Mouse (Mus musculus) NIH3T3 (cell line): Measurements from ENCODE around the gene Adam17.
"Not testable (repeated sequence)": the region's sequence is repeated elsewhere in the genome, so short reads cannot be mapped to it uniquely, and the experiment has no call there.

ENCODE experiments used
- DNase-seq: peaks from one replicate; pipeline ENCODE4 v3.0.0-alpha.2; 2012; ENCODE audit warnings: low read depth

Adam17 gene

DNA sequence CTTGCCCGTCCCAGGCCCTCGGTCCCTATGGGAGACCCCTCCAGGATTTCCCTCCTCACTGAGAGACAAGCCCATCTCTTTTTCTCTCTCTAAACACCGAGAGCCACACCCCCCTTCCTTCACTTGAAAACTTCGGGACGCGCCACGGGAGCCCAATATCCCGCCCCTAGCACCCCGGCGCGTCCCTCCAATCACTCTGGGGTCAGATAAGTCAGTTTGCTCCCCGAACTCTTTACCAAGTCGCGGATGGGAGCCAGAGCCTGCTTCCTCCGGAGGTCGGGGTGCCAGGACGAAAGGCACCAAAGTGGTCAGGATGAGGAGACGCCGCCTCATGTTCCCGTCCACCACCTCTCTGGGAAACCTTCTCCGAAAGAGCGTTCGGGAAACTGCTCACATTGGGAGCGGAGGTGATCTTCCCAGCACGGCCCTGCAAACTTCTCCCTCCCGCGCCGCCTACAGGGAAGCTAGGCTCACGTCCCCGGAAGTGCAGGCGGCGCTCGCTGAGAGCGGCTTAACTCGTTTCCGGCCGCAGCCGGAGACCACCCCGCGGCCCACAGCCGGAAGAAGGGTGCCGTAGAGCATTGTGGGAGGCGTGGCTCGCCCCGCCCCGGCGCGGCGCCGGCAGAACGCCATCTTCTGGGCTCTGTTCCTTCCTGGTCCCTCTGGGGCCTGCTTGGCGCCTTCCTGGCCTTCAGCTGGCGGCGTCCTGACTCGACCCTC, at the start of gene Adam17:
Gene Adam17 (minus strand): TSS at position 533 of the 720 bp plus-strand sequence.
- peak; percentile 99 for DNase-seq

DNA sequence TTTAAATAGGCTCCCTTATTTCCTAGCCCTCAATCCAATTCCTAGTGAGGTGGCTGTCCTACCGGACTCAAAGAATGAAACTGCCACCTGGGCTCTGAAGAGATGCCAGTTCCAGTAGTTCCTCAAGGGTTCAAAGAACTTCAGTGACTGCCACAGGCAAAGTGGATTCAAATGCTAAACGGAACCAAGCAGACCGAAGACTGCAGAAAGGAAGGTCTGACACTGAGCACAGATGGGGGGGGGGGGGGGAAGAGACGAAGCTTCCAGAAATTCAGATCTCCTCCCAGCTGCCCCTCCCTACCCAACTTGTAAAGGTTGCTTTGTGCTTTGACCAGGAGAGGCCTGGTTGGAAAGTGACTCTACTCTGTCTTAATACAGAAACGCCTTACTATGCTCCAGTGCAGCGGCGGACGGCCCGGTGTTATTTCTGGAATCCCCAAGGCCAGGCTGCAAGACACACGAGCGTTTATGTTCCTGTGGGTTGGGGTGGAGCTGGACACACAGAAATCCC, 45.2 kb upstream of the Adam17 start:
- peak; percentile 38 for DNase-seq

DNA sequence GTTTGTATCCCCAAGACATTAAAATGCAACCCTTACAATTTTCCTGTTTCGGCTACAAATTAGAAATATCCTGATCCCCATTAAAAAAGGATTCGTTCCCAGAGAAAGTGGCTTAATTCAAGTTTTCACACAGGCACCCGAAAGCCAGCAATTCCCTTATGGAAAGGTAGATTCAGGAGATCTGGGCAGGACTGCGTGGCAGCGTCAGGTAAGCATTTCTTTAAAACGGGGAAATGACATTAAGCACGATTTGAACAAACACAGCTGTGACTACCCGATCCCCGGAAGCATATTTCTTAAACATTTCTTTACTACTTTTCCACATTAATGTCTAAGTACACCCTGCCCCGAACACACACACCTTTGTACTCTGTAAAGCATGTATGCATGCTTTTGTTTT, 44.7 kb upstream of the Adam17 start:
- no peak for DNase-seq

DNA sequence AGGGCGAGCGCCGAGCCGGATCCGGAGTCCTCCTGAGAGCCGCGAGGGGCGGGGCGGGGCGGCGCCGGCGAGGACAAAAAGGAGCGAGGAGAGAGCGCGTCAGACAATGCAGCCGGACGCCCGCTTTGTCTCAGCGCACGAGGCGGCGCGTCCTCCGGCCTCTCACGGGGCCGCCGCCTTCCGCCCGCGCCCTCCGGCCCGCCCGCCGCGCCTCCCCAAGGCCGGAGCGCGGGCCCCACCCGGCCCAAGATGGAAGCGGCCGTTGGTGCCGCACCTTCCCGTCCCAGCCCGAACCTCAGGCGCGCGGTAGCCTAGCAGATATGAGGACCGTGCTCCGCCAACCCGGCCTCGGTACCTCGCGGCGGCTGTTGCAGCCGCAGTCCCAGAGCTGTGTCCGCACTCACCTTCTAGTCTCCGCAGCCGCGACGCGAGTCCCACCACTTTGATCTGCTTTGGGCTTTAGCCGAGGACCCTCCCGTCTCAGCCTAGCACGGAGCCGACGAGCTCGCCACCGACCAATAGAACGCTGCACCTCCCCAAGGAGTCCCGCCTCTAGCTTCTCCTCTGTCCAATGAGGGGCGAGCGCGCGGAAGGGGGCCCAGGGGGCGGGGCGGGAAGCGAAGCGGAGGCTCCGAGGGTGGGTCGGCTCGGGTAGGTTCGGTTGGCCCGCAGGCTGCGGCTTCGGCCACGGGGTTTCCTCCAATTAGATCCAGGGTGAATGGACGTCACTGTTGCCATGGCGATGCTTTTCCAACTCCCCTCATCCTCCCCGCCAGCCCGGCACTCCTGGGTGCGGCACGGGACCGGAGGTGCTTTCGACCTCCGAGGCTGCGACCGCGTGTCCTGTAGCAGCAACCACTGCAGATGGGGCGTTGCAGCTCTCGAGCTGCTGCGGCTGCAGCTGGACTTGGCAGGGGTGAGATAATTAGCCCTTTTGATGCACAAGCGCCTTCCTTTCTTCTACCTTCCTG, 44.0 kb upstream of the Adam17 start, which contains the start of gene Ywhaq:
Gene Ywhaq (minus strand): TSS at position 538 of the 971 bp plus-strand sequence.
- DNase-seq = peak; percentile 99

DNA sequence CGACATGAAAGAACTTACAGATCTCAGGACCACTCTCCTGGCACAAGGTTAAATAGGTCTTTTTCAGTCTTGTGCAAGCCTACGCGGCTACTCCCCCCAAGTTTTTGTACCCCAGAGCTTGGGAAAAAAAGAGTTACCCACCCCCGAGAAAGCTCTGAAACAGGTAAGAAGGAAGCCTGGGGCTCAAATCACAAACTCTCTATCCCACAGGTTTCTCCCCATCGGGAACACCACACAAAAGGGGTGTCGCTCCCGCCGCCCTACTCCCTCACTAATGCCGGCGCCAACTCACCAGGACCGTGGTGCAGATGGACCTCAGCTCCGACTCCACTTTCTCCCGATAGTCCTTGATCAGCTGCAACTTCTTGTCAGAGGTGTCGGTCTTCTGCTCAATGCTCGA, 43.1 kb upstream of the Adam17 start:
- peak; percentile 16 for DNase-seq

DNA sequence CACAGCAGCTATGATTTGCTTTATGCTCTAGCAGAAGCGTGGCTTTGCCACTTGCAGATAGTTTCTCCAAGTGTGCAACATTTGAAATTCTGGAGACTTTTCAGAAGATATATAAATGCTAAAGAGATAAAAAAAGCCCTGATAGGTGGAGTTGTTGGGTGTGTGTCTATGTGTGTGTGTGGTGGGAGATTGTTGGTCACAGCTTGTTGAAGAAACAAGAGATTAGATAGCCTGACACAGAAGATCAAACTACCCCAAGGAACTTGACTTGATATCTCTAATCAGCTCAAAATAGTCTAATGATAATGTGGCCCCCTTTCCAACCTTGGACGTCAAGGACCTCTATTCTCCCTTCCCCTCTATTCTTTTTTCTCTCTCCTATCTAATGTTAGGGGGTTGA, 37.2 kb upstream of the Adam17 start:
- no peak for DNase-seq

DNA sequence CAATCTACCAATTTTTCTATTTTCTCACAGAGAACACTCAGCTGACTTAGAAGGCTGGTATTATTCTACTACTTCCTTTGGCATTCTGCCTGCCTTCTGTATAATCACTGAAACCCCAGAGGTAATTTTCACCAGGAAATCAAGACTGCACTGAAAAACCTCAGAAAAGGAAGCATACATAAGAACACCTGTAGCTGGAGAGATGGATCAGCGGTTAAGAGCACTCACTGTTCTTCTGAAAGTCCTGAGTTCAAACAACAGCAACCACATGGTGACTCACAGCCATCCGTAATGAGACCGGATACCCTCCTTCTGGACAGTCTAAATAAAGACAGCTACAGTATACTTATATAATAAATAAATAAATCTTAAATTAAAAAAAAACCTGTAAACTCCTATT, 36.2 kb upstream of the Adam17 start:
- DNase-seq = no peak

DNA sequence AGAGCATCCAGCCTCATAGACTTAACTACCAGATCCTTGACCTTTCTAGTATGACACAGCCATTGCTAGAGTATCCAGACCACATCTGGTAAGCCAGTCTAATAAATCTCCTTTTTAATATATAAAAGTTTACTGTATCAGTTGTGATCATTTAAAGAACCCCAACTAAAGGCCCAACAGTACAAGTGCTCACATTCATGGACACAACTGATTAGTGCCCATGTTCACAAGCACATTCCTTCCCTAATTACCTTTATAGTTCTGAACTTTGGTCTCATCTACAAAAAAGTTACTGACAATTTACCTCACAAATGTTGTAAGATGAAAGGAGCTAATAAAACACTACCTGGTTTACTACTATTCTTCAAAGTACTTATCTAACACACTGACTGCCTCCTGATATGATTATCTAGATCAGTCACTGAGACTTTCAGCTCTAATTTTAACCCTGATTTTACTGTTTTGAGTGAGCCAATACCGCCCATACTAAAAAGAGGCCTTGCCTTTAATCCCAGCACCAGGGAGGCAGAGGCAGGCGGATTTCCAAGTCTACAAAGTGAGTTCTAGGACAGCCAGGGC, 35.4 kb upstream of the Adam17 start:
- no peak for DNase-seq

DNA sequence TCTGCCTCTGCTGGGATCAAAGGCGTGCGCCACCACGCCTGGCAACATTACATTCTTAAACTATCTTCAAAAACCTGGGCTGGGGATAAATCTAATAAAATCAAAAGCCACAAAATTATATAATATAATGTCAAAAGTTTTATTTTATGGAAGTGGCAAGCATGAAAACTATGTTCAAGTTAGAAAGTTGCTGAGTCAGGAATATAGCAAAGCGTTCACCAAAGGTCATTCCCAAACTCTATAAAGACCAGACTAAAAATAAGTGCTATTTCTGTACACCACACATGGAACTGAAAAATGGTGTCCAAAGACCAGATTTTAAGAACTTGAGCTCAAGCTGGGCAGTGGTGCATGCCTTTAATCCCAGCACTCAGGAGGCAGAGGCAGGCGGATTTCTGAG, 29.3 kb upstream of the Adam17 start:
- no peak for DNase-seq

DNA sequence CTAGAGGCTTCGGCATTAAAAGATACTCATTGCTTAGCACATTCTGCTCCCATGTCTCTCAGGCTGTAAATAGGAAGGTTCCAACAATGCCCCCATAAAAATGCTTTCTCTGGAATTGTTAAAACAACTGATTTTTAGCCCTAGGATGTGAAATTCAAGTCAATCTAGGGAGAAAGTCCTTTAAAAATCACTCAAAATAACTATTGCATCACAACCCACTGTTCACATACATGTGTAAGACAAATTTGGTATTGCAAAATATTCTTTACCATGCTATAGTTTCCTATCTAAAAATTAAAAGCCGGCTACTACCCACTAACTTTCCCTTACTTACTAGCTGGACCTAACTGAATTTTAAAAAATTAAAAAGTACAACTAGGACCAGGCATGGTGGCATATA, 12.8 kb upstream of the Adam17 start:
- no peak for DNase-seq

DNA sequence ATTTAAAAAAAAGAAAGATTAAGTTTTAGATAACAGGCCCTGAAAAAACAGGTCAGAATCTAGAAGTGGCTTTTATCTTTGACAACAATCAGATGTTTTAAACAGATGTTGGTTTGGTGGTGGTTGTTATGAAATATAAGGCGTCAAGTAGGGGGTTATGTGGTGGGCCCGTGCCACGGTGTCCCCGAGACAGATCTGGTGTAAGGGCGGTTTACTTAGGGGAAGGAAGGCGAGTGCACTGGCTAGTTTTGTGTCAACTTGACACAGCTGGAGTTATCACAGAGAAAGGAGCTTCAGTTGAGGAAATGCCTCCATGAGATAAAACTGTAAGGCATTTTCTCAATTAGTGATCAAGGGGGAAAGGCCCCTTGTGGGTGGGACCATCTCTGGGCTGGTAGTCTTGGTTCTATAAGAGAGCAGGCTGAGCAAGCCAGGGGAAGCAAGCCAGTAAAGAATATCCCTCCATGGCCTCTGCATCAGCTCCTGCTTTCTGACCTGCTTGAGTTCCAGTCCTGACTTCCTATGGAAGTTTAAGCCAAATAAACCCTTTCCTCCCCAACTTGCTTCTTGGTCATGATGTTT, 5.4 kb upstream of the Adam17 start:
- not testable (repeated sequence) for DNase-seq

DNA sequence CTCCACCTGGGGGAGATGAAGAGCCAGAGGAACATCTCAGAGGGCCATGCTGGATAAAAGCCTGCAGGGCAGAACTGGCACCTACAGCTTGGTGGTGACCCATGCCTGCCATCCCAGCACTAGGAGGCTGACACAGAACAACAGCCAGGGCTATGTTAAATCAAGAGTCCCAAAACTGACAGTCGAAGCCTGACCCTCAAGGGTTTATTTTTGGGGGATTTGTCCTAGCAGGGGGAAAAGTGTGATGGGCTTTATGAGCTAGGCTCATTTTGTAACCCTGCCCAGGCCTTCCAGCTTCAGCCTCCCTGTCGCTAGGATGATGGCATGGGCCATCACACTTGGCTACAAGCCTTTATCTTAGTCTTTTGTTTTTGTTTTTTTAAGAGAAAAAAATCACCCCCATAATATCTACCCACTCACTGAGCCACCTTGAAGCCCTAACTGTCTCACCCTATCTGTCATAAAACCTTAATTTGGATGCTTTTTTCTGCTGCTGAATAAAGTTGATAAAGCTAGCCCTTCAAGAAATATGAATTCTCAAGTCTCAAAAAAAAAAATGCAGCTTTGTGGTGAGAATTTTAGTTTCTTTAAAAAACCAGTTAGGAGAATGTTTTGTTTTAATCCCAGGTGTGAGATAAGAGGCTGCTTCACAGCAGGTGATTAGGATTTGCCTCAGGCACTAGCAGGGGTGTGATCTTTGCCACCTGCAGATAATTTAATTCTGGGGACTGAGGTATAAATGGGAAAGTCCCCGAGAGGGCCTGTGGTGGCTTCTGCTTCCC, 2.1 kb upstream of the Adam17 start:
- DNase-seq = no peak

DNA sequence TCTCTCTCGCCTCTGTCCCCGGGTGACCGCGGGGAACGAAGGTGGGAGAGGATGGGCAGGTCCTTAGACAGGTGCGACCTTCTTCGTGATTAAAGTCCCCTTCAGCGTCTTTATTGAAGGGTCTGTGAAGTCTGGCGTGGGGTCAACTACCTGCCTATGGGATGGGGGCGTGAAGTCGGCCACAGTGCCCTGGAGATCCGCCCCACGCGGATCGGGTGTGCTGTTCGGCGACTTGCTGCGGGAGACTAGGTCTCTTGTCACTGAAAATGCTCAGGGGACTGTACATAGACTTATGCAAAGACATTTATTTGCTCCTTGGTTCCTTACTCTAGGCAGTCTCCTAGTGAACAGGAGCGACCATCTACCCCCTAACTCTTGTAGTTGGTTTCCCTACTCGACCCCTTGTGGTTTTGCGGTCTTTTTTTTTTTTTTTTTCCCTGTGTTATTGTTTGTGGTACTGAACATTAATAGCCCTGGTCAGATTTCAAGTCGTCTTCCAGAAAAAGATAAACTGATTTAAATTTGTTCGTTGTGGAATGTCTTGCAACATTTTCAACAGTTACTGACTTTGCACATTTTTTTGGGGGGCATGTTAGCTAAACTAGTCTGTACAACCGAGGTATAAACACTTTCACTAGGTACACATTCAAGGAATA, 516 bp upstream of the Adam17 start:
- DNase-seq = peak; percentile 77

DNA sequence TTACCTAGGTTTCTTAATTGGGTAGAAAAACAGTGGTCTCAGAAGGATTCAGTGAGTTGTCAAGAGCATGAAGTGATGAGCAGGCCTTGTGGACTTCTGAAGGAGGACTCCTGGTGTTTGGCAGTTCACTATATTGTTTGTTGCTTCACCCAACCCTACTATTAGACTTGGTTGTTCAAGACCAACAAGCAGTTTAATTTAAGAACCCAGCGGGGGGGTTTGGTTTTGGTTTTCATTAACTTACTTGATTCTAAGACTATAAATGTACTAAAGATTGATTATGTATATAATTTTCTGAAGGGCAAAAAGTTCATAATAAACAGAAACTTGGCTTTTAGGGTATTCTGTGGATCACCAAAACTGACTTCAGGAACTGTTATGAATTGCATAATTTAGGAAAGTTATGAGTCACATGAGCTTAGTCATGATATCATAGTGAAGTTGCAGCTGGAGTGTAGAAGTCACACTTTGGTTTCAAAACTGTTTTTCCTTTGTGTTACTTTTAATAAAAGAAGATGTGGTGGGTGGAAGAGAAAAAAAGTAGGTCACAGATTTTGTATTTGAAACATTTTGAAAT, 3.3 kb downstream of the Adam17 start:
- DNase-seq = peak; percentile 70

DNA sequence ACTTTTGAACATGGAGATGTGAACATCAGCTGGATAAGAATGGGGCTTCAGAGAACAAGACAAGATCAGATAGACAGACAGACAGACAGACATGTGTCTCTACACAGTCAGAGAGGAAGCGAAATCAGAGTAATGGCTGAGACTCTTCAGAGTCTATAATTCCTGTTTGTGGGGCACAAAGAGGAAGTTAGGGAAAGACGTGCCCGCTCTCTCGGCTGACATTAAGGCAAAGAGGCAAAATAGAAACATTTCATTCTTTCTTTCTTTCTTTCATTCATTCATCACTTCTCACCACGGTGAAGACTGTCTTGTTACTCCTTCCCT, 4.4 kb downstream of the Adam17 start:
- DNase-seq = no peak

DNA sequence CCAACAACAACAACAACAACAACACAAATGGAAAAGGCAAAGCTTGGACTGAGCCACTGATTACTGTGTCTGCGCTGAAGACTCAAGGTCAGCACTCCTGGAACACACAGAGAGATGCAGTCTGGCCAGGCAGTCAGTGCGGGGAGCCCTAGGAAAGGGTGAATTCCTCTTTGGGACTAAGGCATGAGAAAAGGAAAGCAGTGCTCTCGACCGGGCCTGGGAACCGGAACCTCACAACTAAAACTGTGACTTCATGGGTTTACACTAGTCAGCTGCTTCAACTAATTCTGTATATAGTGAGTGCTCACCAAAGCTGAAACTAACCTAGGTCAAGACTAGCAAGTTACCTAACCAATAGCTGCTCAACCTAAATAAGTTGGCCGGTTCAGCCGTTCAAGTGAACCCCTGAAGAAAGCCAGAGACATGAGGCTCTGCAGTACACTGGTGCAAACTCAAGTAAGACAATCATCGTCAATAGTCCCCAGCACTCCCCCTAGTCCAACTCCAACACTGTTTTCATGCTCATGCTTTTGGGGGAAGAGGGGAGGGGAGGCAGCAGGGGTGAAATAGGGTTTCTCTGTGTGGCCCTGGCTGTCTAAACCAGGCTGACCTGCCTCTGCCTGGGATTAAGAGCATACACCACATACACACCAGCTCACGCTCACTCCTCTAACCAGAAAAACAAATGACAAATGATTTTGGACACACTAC, 4.9 kb downstream of the Adam17 start:
- no peak for DNase-seq

DNA sequence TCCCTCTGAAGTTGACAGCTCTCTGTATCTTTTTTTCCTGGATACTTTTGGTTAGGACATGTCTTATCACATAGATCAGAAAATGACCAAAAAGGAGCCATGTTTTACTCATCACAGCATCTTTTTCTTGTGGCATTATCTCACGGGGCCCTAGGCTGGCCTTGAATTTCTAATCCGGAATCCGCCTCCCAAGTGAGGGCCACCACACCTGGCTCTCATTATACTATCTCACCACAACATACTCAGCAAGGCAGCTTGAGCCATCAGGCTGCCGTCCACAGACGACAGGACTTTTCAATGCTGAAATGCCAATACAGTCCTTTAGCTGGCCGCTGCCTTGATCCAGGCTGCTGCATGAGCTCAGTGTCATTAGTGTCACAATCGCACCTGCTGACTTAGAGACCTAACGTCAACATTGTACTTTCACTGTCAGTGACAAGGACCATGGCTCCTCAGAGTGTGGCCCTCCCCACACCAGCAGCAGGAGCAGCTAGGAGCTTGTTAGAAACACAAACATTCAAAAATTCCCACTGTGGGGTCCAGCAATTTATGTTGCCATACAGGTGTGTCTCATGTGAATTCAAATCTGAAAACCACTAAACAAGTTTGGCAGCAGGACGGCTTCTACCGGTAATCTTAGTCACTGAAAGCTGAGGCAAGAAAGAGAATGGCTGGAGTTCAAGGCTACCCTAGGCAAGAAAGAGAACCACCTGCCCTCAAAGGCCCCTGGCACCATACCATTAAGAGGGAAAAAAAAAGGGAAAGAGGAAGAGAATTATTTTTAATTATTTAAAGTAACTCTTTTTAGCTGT, 8.6 kb downstream of the Adam17 start:
- DNase-seq = no peak

DNA sequence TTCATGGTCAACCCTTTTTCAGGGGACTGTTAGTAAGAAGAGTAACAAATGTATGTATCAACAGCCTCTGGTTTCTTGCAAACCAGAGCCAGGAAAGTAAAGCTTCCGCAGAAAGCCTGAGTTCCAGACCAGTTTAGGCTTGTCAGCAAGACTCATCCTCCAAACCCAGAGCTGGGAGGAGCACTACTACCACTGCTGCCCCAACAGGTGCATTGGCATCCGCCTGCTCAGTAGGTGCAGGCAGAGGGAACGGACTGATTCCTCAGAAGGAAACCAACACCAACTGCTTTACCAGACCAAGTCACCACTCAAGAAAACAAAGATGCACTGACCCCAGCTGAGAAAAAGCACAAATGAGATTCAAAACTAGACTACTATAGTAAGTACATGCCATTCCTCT, 10.2 kb downstream of the Adam17 start:
- no peak for DNase-seq

DNA sequence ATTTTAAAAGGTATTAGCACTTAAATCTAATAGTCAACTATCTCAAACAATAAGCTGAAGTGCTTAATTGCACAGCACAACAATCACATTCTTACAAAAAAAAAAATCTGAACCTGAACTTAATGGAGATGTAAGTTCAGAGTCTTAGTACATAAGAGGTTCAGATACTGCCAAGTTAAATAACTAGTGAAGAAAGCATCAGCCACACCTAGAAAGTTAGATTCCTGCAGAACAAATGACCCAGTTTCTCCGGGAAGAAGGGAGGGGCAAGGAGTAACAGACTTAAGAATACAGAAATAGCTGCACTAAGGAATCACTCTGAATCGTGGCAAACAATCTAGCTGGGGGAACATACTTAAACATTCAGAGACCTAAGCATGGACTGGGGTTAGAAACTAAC, 10.7 kb downstream of the Adam17 start:
- DNase-seq = no peak
